Mouse (Mus musculus) layer of hippocampus, adult 18-20 months (tissue): ENCODE measurements at regions not wholly inside any gene's neighbourhood (a gene's known extent, or its start where the extent isn't known, plus 50 kb on each side); places are given as distances from the start of the nearest gene placed in this dataset.

ENCODE experiments used
- DNase-seq, 2 experiments: peaks; one replicate each; pipeline ENCODE4 v3.0.0; 2022; ENCODE audit warnings: low spot score in 2 of 2

DNA sequence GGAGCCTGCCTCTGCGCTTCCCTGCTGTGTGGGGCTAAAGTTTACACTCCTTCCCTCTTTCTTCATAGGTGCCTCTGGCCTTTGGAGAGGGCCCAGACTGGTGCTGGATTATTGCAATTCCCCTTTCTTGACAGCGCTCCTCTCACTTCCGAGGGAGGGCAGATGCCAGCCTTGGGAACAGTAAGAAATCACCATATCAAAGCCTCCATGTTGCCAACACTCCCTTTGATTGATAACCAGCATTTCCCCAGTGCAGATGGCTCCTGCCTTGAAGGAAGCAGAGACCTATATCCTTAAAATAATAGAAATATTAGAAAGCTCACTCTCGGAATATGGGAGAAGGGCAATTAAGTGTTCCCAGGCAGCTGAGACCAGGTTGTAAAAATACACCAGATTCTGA is 63.1 kb upstream of the Cep295 start:
- no peak for DNase-seq

DNA sequence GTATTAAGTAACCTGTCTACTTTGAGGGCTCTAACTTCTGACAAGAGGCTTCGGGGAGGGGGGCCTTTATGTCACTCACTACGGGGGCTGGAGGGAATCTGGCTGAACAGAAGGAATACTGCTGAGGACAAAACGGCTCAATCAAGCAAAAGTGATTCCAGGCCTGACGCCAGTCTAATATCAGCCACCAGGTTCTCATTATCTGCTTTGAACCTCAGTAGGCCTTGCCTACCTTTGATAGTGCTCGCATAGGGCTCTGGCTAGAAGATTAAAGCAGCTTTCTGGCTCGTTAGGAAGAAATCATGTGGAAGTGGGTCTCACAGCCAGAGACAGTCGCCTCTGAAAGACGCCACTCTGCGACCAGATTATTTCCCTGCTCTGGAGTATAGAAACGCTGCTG is 64.3 kb upstream of the Cep295 start:
- peak in 1 of 2 experiments; percentile 2 for DNase-seq

DNA sequence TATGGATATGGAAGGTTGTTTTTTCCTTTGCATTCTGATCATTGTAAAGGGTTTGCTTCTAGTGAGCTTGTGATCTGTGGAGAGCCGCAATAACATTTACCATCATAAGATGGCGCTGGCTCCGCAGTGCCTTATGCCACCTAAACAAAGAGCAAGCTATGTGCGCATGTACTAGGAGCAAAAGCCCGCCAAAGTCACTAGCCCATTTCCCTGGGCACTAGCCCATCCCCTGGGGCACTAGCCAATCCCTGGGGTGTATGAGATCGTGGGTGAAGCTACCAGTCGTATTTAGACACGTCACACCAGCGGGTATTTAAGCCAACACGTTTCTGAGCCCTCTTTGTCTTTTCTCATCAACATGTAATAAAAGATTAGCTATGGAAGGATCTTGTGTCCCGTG is 59.0 kb upstream of the Smco4 start:
- peak in 1 of 2 experiments; percentile 41 for DNase-seq

DNA sequence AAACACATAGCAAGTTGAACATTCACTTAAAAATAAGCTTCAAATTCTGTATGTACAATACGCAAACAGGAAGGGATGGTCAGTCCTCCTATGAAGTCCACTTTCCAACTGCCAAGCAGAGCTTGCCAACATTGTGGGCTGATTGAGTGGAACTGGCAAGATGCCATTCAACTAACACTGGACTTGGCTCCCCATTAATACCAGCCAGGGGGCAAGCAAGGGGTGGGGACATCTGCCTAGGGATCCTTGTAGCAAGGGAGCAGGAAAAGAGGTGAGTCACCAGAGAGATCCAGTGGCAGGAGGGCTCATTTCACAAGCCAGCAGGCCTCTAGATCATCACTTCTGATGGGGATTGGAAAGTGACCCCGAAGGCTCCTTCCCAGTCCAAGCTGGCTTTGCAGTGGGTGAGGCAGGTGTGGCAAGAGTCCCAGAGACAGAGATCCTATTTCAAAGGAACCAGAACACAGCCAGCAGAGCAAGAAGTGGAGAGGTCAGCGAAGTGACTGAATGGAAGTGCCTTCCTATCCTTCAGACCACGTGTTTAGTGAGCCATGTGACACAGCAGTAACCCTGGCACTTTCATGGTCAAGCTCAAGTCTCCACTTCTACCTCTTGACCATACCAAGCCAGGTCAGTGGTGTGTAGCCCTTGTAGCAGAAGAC is 53.8 kb upstream of the Smco4 start:
- DNase-seq, result no peak

DNA sequence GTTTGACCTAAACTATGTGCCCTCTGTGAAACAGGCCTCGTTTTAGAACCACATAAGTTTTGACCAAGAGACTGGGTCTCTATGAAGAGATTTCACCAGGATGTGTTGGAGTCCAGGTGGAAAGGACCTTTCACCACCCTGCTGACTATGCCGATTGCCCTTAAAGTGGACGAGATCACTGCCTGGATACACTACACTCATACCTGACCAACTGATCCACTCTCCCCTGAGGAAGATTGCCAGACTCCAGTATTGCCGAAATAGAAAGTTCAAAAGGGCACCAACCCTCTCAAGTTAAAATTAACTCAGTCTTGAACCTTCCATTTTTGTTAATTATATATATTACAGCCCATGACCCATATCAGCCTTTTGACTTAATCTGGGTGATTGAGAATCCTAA is 51.1 kb upstream of the Smco4 start:
- DNase-seq, result no peak
